Mouse (Mus musculus) ES-CJ7 (cell line): ENCODE measurements around the gene Rps6ka6.

ENCODE experiments used
- DNase-seq: peaks from one replicate; pipeline ENCODE4 v3.0.0; 2011; ENCODE audit warnings: low read depth, low spot score

Rps6ka6 gene

DNA sequence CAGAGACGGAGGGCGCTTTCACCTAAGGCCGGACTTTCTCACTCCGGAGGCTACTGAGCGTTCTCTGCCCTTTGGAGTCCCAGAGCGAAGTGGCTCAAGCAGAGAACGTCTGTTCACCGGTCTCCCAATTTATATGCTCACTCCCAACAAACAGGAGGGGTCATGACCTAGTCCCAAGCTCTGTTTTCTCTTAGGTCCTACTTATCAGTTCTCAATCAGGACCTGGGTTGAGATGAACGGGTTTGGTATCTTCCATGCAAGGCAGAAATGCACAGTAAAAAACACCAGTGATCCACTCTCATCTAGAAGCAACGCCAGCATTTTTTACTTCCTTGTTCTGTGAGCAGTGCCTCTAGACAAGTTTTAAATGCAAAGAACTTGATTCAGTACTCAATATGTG is at the start of gene Rps6ka6:
Rps6ka6 (minus strand) TSS at position 101 of the 400 bp plus-strand sequence.
- DNase-seq = no peak

DNA sequence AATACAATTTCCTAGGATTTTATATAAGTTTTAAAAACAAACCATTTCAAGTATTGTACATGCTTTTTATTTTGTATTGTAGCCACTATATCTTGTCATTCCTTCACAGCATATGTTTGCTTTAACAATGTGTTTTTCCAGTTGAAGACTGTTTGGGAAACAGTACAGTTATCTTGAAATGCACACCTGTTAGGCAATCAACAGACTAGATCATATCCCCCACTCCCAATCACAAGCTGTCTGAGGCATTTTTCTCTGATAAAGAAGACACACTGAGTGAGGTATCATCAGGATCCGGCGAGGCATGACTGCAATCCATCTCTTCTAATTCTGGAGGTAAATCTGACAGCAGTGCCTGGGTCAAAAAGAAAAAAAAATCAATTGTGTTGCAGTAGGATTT is 39.3 kb upstream of the Rps6ka6 start:
- no peak for DNase-seq

DNA sequence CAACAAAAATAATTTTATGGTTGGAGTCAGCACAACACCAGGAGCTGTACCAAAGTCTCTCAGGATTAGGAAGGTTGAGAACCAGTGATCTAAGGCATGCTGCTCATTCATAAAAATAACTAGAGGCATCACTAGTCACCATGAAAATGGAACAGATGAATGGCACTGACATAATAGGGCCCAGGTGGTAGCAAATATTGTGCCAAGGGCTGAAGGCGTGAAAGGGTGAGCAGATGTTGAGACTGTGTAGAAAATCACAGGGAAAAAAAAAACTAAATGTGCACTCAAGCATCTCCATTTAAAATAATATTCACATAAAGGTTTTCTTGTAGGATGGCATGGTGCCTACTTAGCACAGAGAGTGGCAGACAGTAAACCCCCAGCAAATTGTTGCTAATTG is 19.6 kb downstream of the Rps6ka6 start:
- DNase-seq = no peak

DNA sequence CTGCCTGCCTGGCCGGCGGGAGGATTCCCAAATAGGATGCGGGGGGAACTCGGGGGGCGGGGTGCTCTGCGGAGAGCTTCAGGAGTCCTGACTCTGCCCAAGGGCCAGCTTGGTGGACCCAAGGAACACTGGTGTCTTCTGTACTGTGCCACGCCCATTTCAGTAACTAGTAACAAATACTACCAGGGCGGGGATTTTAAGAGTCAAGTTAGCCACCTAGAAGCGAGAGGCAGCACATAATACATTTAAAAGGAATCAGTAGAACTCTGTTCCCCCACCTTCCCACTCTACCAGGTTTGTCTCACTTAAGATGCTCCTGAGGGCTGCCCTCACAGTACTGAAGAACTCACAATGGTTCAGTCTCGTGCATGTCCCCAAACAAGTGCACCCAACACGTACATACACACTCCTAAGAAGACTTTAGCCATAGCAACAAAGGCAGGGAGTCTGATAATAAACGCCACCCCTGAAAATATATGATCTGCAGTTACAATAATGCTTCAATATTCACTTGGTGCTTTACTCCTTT is 74.1 kb downstream of the Rps6ka6 start:
- DNase-seq = no peak

DNA sequence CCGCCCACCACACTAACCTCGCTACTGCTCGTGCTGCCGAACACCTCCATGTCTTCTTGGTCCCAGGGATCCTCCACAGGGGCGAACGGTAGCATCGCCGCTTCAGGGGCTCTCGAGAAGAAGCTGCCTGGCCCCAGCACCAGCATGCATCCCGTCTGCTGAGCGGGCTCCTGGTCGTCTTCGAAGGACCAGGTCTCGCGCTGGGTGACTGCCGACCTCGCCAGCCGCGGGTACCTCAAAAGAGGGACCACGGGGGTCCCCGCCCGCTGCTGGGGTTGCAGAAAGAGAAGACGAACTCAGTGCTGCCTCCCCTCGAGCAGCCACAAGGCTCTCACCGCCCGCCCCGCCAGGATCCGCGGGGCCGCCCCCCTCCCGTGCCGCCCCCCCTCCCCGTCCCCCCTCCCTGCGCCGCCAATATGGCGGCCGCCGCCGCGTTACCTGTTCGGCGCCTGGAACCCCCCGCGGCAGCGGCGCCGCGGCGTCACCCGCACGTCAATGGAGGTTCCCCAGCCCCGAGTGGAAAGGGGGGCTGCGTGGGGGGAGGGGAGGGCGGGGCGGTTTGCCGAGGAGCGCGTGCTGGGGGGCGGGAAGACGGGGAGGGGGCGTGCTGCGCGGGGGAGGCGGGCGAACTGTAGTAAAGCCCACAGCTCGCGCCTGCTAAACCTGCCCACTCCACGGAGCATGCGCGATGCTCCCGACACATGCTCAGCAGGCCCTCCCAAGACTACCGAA is 74.8 kb downstream of the Rps6ka6 start:
- DNase-seq = peak; percentile 86

DNA sequence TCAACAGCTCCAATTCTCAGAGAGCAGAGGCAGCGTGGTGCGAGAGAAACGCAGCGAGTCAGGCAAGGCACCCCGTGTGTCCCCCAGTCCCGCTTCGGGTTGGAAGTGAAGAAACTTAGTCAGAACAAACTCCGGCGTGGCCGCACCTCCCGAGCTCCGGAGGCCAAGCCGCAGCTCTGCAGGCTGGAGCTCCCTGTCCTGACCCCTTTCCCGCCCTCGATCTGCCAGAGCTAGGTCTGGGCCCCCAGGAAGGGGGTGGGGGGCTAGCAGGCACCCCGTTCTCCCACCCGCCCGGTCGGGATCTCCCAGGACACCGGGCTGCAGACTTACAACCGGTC is 75.3 kb downstream of the Rps6ka6 start:
- peak; percentile 9 for DNase-seq

DNA sequence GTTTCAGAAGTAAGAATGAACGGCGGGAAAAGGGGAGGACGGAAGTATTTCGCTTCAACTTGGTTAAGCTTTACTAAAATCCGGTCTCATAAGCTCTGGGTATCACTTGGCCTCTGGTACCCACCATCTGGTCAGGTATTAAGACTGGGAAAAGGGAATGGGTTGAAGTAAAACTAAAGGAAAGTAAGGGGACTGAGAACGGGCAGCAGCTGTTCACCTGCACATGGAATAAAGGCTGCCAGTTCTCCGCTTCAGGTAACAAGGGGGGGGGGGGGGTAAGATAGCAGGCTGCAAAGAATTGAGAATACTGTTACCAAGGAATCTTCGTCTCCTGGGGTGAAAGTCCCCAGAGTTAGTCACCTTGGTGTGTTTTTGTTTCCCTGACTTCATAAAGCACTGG is 75.7 kb downstream of the Rps6ka6 start:
- no peak for DNase-seq

DNA sequence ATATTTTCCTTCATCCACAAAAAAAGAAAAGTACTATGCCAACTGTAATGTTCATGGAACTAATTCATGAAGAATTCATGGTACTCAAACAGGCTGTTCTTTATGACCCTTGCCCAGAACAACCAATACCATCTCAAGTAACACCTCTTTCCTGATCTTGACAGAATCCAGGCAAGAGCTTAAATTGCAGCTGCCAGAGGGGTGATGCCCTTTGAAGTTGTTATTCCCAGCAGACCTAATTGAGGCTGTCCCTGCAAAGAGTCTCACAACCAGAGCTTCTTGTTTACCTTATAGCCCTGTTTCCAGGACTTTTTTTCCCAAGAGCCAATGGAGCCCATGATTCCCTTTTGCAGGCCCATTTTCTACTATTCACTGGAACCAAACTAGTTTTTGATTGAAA is 77.6 kb downstream of the Rps6ka6 start:
- no peak for DNase-seq

DNA sequence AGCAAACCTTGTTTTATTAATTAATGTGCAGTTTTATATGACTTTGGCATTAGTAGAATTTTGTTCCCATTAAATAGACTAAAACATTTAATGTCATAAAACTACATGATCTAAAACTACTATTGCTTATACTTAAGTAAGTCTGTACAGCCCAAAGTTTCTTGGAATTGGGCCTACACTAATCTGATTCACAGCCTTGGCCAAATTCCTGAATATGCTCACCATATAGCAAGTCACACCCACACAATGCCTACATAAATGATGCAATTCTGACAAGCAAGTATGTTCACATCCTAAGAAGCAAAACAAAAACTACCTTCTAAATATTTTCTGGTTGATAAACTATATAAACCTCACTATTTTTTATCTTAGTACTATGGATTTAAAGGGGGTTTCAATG is 101.2 kb downstream of the Rps6ka6 start:
- DNase-seq = no peak

DNA sequence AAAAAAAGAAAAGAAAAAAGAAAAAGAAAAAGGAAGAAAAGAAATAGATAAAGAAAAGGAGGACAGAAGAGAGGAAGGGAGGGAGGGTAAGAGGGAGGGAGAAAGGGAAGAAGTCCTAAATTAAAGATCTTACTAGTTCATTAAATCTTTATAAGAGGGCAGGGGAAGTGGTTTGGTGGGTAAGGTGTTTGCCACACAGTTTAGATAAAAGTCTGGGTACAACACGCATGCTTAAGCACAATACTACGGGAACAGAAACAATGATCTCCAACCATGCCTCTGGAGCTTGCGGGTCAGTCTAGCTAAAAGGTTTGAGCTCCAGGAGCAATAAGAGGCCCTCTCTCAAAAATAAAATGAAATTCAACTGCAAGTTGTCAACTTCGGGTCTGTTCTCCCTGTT is 123.0 kb downstream of the Rps6ka6 start:
- no peak for DNase-seq

DNA sequence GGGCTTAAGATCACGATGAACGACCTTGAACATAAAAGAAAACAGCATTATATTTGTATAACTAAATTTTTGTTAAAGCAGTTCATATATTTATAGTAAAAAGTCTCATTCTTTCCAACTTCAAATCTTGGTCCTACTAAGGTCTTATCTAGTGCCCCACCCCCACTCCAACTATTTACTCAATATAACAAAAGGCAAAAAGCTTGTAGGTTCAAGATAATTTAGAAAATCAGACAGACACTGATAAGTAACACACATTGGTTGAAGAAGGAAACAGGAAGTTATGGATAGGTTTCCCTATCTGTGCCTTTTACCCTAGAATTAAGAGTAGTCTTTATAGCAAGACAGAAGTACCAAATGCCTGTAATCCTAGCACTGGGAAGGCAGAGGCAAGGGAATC is 132.9 kb downstream of the Rps6ka6 start:
- no peak for DNase-seq

DNA sequence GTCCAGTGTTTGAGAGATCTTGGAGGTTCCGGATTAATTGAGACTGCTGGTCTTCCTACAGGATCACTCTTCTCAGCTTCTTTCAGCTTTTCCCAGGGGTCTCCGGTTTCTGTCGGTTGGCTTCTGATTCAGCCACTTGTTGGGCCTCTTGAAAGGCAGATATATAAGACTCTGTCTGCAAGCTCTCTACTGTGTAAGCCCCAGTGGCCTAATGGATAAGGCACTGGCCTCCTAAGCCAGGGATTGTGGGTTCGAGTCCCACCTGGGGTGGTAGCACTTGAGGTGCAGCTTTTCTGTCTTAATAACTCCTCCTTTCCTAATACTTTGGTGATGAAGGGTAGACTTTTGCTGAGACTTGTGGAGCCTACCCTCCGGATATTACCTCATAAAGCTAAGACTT is 160.7 kb downstream of the Rps6ka6 start:
- DNase-seq = peak; percentile 63

DNA sequence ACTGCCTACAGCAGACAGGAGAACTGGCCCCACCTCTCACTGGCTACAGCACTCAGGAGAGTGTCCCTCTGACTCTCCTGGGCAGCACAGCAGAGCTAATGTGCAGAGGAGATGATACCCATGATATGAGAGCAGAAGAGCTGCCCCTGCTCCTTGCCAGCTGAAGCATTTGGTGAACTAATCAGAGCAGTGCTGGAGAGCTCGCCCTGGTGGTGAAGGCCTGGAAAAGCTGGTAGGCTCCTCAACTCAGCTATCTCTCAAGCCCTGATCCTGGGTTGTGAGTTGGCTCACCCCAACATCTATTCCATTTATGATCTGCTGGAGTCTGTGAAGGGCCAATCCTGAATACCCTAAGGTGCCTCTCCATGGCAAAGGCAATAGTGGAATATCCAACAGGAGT is 163.6 kb downstream of the Rps6ka6 start:
- peak; percentile 14 for DNase-seq
